Mouse (Mus musculus) E14TG2a.4 (cell line): ENCODE measurements around the gene Zzz3.

Source experiments
- CTCF ChIP-seq: conservative IDR thresholded peaks from 2 replicates; pipeline ENCODE4 v1.5.1; 2014; ENCODE audit warnings: low read length
- NANOG ChIP-seq: IDR thresholded peaks from 2 replicates; pipeline ENCODE4 v1.6.1; 2014; ENCODE audit warnings: borderline replicate concordance, low read length, mixed read lengths
- POU5F1 ChIP-seq: IDR thresholded peaks from 2 replicates; pipeline ENCODE4 v1.6.1; 2014; ENCODE audit warnings: low read length, borderline replicate concordance

GRCm38 (mm10) chr3:152355361-152355760 is 39.9 kb upstream of the Zzz3 start:
- TF ChIP-seq CTCF (no peak), POU5F1 (no peak), NANOG (no peak)
